Mouse (Mus musculus) forebrain, embryonic 15.5 days (tissue): Measurements from ENCODE around the gene Cpm. TPM values are rescaled to one million over a fixed set of nuclear protein-coding genes. Genes with fewer than 3 reads are reported as not detected.
"Not testable (repeated sequence)": the region's sequence is repeated elsewhere in the genome, so short reads cannot be mapped to it uniquely, and the experiment has no call there.

Source experiments
- ATAC-seq: fragments of 200-750 bp; cut with Nextera tagmentation; replicated peaks from 2 replicates; pipeline ENCODE4 v1.8.0; 2017; ENCODE audit warnings: mild to moderate bottlenecking, moderate TSS enrichment, moderate library complexity
- H3K27ac ChIP-seq: fragments of 300-500 bp; sonication (generic); replicated peaks from 2 replicates; pipeline ENCODE4 v1.5.1; 2015; ENCODE audit warnings: mild to moderate bottlenecking, inconsistent platforms
- H3K27me3 ChIP-seq: fragments of 300-500 bp; sonication (generic); 2 replicates; pipeline ENCODE4 v1.6.1; 2015; ENCODE audit warnings: inconsistent platforms
- H3K36me3 ChIP-seq: fragments of 300-500 bp; sonication (generic); 2 replicates; pipeline ENCODE4 v1.6.1; 2015; ENCODE audit warnings: mild to moderate bottlenecking, inconsistent platforms
- H3K4me1 ChIP-seq: fragments of 300-500 bp; sonication (generic); 2 replicates; pipeline ENCODE4 v1.6.1; 2015; ENCODE audit warnings: inconsistent platforms
- H3K4me2 ChIP-seq: fragments of 300-500 bp; sonication (generic); replicated peaks from 2 replicates; pipeline ENCODE4 v1.6.1; 2015; ENCODE audit warnings: mild to moderate bottlenecking, inconsistent platforms
- H3K4me3 ChIP-seq: fragments of 300-500 bp; sonication (generic); 2 replicates; pipeline ENCODE4 v1.5.1; 2015; ENCODE audit warnings: mild to moderate bottlenecking, inconsistent platforms
- H3K9ac ChIP-seq: fragments of 300-500 bp; sonication (generic); replicated peaks from 2 replicates; pipeline ENCODE4 v1.6.1; 2015; ENCODE audit warnings: mild to moderate bottlenecking, inconsistent platforms
- H3K9me3 ChIP-seq: fragments of 300-500 bp; sonication (generic); 2 replicates; pipeline ENCODE4 v1.6.1; 2016; ENCODE audit warnings: inconsistent platforms
- WGBS: fragments of 180-500 bp; shearing (Covaris S2); methylation state at CpG from one replicate; pipeline ENCODE4 v1.1.7; 2015; ENCODE audit warnings: mixed read lengths; 5-methylcytosine and 5-hydroxymethylcytosine counted together
- polyA plus RNA-seq: library from polyadenylated mRNA; unstranded; fragments of >200 nt; fragmentation: Nextera tagmentation; extraction: Ambion mirVana; gene quantifications from 2 replicates; pipeline ENCODE4 v1.2.1, GENCODE M21; 2015

Cpm gene
- polyA plus RNA-seq, 1 experiment from 2014 or later = 4.0 TPM

GRCm38 (mm10) chr10:117699914-117700313 lies 70.6 kb downstream of the Cpm start:
- Histone ChIP-seq H3K9me3 (no peaks in the 10 kb centered on the region), H3K4me2 (no peak overlapping the region), H3K9ac (no peak overlapping the region), H3K4me1 (no peaks in the 10 kb centered on the region), H3K4me3 (no peak overlapping the region), H3K27me3 (no peaks in the 10 kb centered on the region), H3K27ac (no peak overlapping the region), H3K36me3 (peaks cover 94% of the 10 kb centered on the region)
- 96% methylated on average over 4 of the region's 4 CpGs for WGBS
- ATAC-seq = no peak

GRCm38 (mm10) chr10:117700450-117700849 lies 71.2 kb downstream of the Cpm start:
- Histone ChIP-seq H3K27ac (no peak overlapping the region), H3K27me3 (no peaks in the 10 kb centered on the region), H3K4me2 (no peak overlapping the region), H3K4me1 (no peaks in the 10 kb centered on the region), H3K4me3 (no peak overlapping the region), H3K9ac (no peak overlapping the region), H3K36me3 (peaks cover 94% of the 10 kb centered on the region), H3K9me3 (no peaks in the 10 kb centered on the region)
- 91% methylated on average over 1 of the region's 1 CpGs for WGBS
- no peak for ATAC-seq

- no peak for ATAC-seq
These were observed 71.9 kb downstream of the Cpm start for GRCm38 (mm10) chr10:117701034-117701829.

GRCm38 (mm10) chr10:117702024-117702833 lies 72.9 kb downstream of the Cpm start:
- 96% methylated on average over 6 of the region's 6 CpGs for WGBS
- H3K27me3 ChIP-seq = no peaks in the 10 kb centered on the region
- ATAC-seq = no peak
- peaks cover 9% of the 10 kb centered on the region; the same call in 1 of the 2 replicates for H3K4me1 ChIP-seq
- no peak overlapping the region for H3K4me3 ChIP-seq
- no peaks in the 10 kb centered on the region for H3K9me3 ChIP-seq
- peaks cover 90% of the 10 kb centered on the region for H3K36me3 ChIP-seq
- no peak overlapping the region for H3K4me2 ChIP-seq
- H3K9ac ChIP-seq = no peak overlapping the region
- H3K27ac ChIP-seq = no peak overlapping the region

More at GRCm38 (mm10) chr10:117701034-117701829, 71.9 kb downstream of the Cpm start:
- 0 out of 2 replicates have a peak, but pooled peaks cover under 1% of the 10 kb centered on the region for H3K4me1 ChIP-seq
- no peaks in the 10 kb centered on the region for H3K9me3 ChIP-seq
- H3K27me3 ChIP-seq = no peaks in the 10 kb centered on the region
- no peak overlapping the region for H3K9ac ChIP-seq
- no peak overlapping the region for H3K4me2 ChIP-seq
- peaks cover 91% of the 10 kb centered on the region for H3K36me3 ChIP-seq
- H3K27ac ChIP-seq = no peak overlapping the region
- WGBS = 92% methylated on average over 6 of the region's 6 CpGs
- H3K4me3 ChIP-seq = no peak overlapping the region

- Histone ChIP-seq H3K36me3 (peaks cover 80% of the 10 kb centered on the region), H3K4me1 (peaks cover 9% of the 10 kb centered on the region; the same call in 1 of the 2 replicates), H3K9ac (no peak overlapping the region), H3K27me3 (no peaks in the 10 kb centered on the region), H3K4me2 (no peak overlapping the region), H3K27ac (no peak overlapping the region), H3K4me3 (no peak overlapping the region), H3K9me3 (no peaks in the 10 kb centered on the region)
- WGBS = 95% methylated on average over 3 of the region's 3 CpGs
- no peak for ATAC-seq
These were observed 74.2 kb downstream of the Cpm start for GRCm38 (mm10) chr10:117703506-117703905.

- not testable (repeated sequence) for H3K9ac ChIP-seq, H3K4me3 ChIP-seq, H3K9me3 ChIP-seq, ATAC-seq, H3K27ac ChIP-seq, H3K4me2 ChIP-seq, H3K27me3 ChIP-seq
- WGBS = 96% methylated on average over 6 of the region's 6 CpGs
- Histone ChIP-seq H3K36me3 (peaks cover 71% of the 10 kb centered on the region), H3K4me1 (peaks cover 18% of the 10 kb centered on the region)
These were observed 75.1 kb downstream of the Cpm start for GRCm38 (mm10) chr10:117704314-117704963.

- Histone ChIP-seq H3K4me2 (no peak overlapping the region), H3K9me3 (no peaks in the 10 kb centered on the region), H3K36me3 (peaks cover 66% of the 10 kb centered on the region), H3K27me3 (no peaks in the 10 kb centered on the region), H3K9ac (no peak overlapping the region), H3K4me3 (no peak overlapping the region), H3K4me1 (peaks cover 20% of the 10 kb centered on the region), H3K27ac (no peak overlapping the region)
- 94% methylated on average over 6 of the region's 6 CpGs for WGBS
- no peak for ATAC-seq
These were observed 75.7 kb downstream of the Cpm start for GRCm38 (mm10) chr10:117704964-117705335.

- Histone ChIP-seq H3K27ac (no peak overlapping the region), H3K4me2 (no peak overlapping the region), H3K4me3 (no peak overlapping the region), H3K36me3 (peaks cover 58% of the 10 kb centered on the region), H3K9me3 (no peaks in the 10 kb centered on the region), H3K9ac (no peak overlapping the region), H3K4me1 (peaks cover 20% of the 10 kb centered on the region), H3K27me3 (no peaks in the 10 kb centered on the region)
- ATAC-seq = no peak
These were observed 76.5 kb downstream of the Cpm start for GRCm38 (mm10) chr10:117705806-117706205.

GRCm38 (mm10) chr10:117706440-117706839 lies 77.1 kb downstream of the Cpm start:
- Histone ChIP-seq H3K4me1 (peaks cover 24% of the 10 kb centered on the region), H3K27ac (no peak overlapping the region), H3K27me3 (no peaks in the 10 kb centered on the region), H3K4me3 (no peak overlapping the region), H3K36me3 (peaks cover 53% of the 10 kb centered on the region), H3K9me3 (no peaks in the 10 kb centered on the region), H3K4me2 (no peak overlapping the region), H3K9ac (no peak overlapping the region)
- WGBS = 93% methylated on average over 6 of the region's 6 CpGs
- no peak for ATAC-seq

- Histone ChIP-seq H3K4me2 (no peak overlapping the region), H3K36me3 (peaks cover 45% of the 10 kb centered on the region), H3K27me3 (no peaks in the 10 kb centered on the region), H3K4me1 (peaks cover 27% of the 10 kb centered on the region), H3K27ac (no peak overlapping the region), H3K9me3 (no peaks in the 10 kb centered on the region), H3K9ac (no peak overlapping the region), H3K4me3 (no peak overlapping the region)
- no peak for ATAC-seq
- 95% methylated on average over 2 of the region's 2 CpGs for WGBS
These were observed 78.0 kb downstream of the Cpm start for GRCm38 (mm10) chr10:117707114-117707838.

- Histone ChIP-seq H3K27ac (no peak overlapping the region), H3K9me3 (no peaks in the 10 kb centered on the region), H3K4me3 (no peak overlapping the region), H3K4me1 (peaks cover 27% of the 10 kb centered on the region), H3K36me3 (peaks cover 35% of the 10 kb centered on the region), H3K9ac (no peak overlapping the region), H3K27me3 (no peaks in the 10 kb centered on the region), H3K4me2 (no peak overlapping the region)
- ATAC-seq = no peak
- WGBS = 96% methylated on average over 2 of the region's 2 CpGs
These were observed 79.1 kb downstream of the Cpm start for GRCm38 (mm10) chr10:117708376-117708775.
